Mouse (Mus musculus) kidney, adult 2 months (tissue): ENCODE measurements around the gene Alkbh4. TPM values are rescaled to one million over a fixed set of nuclear protein-coding genes. Genes with fewer than 3 reads are reported as not detected.
A peak's percentile ranks its signal among the peaks of the same experiment; 100 is the strongest.
"Not testable (repeated sequence)": the region's sequence is repeated elsewhere in the genome, so short reads cannot be mapped to it uniquely, and the experiment has no call there.

Source experiments
- DNase-seq: peaks from one replicate; pipeline ENCODE4 v3.0.0; 2021
- H3K27ac ChIP-seq: fragments of 200-500 bp; 2 replicates; pipeline ENCODE4 v1.5.1; 2012; ENCODE audit warnings: low read depth, low read length, control low read depth, inconsistent platforms; ENCODE audit not compliant: insufficient read depth
- H3K27me3 ChIP-seq: fragments of 200-500 bp; replicated peaks from 2 replicates; pipeline ENCODE4 v1.6.1; 2012; ENCODE audit warnings: mild to moderate bottlenecking, moderate library complexity, low read length, inconsistent platforms; ENCODE audit not compliant: control insufficient read depth, insufficient read depth
- H3K36me3 ChIP-seq: fragments of 200-500 bp; 2 replicates; pipeline ENCODE4 v1.6.1; 2012; ENCODE audit warnings: mild to moderate bottlenecking, moderate library complexity, low read length, inconsistent platforms; ENCODE audit not compliant: control insufficient read depth, insufficient read depth
- H3K4me1 ChIP-seq: fragments of 200-500 bp; 2 replicates; pipeline ENCODE4 v1.6.1; 2011; ENCODE audit warnings: low read length; ENCODE audit not compliant: control insufficient read depth, insufficient read depth
- H3K4me3 ChIP-seq: fragments of 200-500 bp; 2 replicates; pipeline ENCODE4 v1.5.1; 2011; ENCODE audit warnings: mild to moderate bottlenecking, low read depth, low read length, control low read depth; ENCODE audit not compliant: insufficient read depth
- CTCF ChIP-seq: fragments of 200-500 bp; conservative IDR thresholded peaks from 2 replicates; pipeline ENCODE4 v1.5.1; 2011; ENCODE audit warnings: low read depth, mild to moderate bottlenecking, control low read depth, low read length, moderate library complexity, mixed read lengths; ENCODE audit not compliant: insufficient read depth, insufficient read length
- POLR2A ChIP-seq: fragments of 200-500 bp; IDR thresholded peaks from one replicate; pipeline ENCODE4 v1.6.1; 2011; ENCODE audit warnings: low read depth, low read length, control low read depth
- WGBS: fragments of 180-500 bp; shearing (Covaris S2); methylation state at CpG from one replicate; pipeline ENCODE4 v1.1.7; 2018; 5-methylcytosine and 5-hydroxymethylcytosine counted together
- polyA plus RNA-seq: library from polyadenylated mRNA; depleted of rRNA; stranded (reverse); fragments of >200 nt; gene quantifications from 2 replicates; pipeline ENCODE4 v1.2.3, GENCODE M21; 2012

The Alkbh4 gene
- polyA plus RNA-seq, 1 experiment, result 11.1 TPM

DNA sequence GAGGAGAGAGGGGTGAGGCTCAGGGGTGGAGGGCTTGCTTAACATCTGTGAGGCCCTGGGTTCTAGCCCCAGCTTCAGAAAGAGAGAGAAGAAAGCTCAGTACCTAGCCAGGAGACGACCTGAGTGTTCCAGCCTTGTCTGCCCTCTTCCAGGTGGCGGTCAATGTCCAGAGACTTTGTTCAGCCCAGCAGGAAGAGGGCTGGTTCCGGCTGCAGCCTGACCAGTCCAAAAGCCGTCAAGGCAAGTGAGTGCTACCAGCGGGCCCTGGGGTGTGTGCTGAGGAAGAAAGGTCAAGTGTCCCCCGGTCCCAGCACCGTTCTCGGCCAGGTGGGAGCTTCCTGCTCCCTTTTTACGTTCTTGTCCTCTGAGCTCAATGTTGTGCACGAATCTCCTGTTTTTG is 37.4 kb upstream of the Alkbh4 start:
- H3K4me3 ChIP-seq, result no peak overlapping the region
- 55% methylated on average over 10 of the region's 10 CpGs for WGBS
- no peaks in the 10 kb centered on the region for H3K27me3 ChIP-seq
- TF ChIP-seq POLR2A (no peak), CTCF (no peak)
- peak; percentile 87 for DNase-seq
- H3K36me3 ChIP-seq, result no peaks in the 10 kb centered on the region
- H3K27ac ChIP-seq, result peak overlapping the region; percentile 27; the same call in 1 of the 2 replicates
- H3K4me1 ChIP-seq, result 0 out of 2 replicates have a peak, but pooled peaks cover 2% of the 10 kb centered on the region

DNA sequence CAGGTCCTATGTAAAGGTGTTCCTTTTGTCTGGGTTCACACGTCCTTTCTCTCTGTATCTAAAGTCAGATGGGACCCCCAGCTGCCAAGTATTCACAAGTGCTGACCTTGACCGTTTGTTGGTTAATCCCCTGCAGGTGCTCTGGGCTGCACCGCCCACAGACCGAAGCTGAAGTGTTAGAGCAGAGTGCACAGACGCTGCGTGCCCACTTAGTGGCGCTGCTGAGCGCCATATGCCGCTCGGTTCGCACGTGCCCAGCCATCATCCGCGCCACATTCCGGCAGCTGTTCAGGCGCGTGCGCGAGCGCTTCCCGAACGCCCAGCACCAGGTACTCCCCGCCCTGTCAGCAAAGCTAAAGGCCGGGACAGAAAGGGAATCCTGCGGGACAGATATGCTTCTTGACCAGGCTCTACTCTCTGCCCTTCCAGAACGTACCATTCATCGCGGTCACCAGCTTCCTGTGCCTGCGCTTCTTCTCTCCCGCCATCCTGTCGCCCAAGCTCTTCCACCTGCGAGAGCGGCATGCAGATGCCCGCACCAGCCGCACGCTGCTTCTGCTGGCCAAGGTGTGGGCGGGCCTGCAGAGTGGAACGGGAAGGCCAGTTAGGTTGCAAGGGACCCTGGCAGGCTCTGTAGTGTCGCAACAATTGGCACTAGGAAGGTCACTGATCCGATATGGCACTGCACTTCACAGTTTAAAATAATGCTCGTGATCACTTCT is 33.7 kb upstream of the Alkbh4 start:
- Histone ChIP-seq H3K4me1 (0 out of 2 replicates have a peak, but pooled peaks cover 2% of the 10 kb centered on the region), H3K27ac (no peak overlapping the region), H3K36me3 (no peaks in the 10 kb centered on the region), H3K4me3 (peak overlapping the region; percentile 23; the same call in 1 of the 2 replicates), H3K27me3 (no peaks in the 10 kb centered on the region)
- peak; percentile 72 for DNase-seq
- TF ChIP-seq POLR2A, result no peak
- peak; percentile 93 for TF ChIP-seq CTCF
- WGBS, result 15% methylated on average over 41 of the region's 41 CpGs

DNA sequence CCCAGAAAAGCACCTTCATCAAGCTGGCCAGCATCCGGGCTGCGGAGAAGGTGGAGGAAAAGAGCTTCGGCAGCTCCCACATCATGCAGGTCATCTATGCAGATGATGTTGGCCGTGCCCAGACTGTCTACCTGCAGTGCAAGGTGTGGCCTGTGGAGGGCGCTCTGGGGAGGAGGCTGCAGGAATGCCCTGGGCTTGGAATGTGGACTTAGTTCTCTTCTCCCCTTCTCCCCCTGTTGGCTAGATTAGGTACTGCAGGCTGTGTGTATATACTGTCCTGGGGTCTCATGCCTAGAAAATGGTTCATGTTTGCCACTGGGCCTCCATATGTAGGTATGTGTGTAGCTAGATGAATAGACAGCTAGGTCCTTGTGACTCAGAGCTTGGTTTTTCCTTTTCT is 31.4 kb upstream of the Alkbh4 start:
- 95% methylated on average over 5 of the region's 5 CpGs for WGBS
- Histone ChIP-seq H3K27me3 (no peaks in the 10 kb centered on the region), H3K4me3 (no peak overlapping the region)

GRCm38 (mm10) chr5:136108486-136108885 is 27.5 kb upstream of the Alkbh4 start:
- no peak for DNase-seq
- TF ChIP-seq POLR2A (no peak), CTCF (no peak)
- Histone ChIP-seq H3K27me3 (no peaks in the 10 kb centered on the region), H3K27ac (no peak overlapping the region), H3K4me1 (no peaks in the 10 kb centered on the region; the same call in 1 of the 2 replicates), H3K36me3 (no peaks in the 10 kb centered on the region), H3K4me3 (no peak overlapping the region)
- WGBS, result 56% methylated on average over 2 of the region's 2 CpGs

More for the DNA sequence above, 31.4 kb upstream of the Alkbh4 start:
- Histone ChIP-seq H3K27ac (no peak overlapping the region), H3K4me1 (no peaks in the 10 kb centered on the region; the same call in 1 of the 2 replicates), H3K36me3 (no peaks in the 10 kb centered on the region)
- DNase-seq, result no peak
- peak; percentile 25; the same call in 1 of the 2 replicates for TF ChIP-seq CTCF
- TF ChIP-seq POLR2A, result no peak

DNA sequence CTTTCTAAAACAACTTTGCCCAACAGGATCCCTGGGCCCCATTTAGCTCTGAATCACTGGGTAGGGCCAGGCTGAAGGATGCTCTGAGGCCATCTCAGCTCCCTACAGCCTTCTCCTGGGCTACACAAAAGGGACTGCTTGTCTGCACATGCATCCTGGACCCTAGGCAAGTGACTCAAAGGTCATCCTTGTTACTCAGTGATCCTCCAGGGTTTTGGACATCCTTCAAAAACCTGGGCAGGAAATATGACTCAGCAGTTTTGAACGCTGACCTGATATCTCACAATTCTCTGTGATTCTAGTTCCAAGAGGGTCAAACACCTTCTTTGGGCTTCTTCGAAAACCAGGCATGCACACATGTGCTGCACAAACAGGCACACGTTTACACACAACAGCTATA is 26.9 kb upstream of the Alkbh4 start:
- DNase-seq, result peak; percentile 46
- H3K27ac ChIP-seq, result no peak overlapping the region
- H3K4me1 ChIP-seq, result no peaks in the 10 kb centered on the region; the same call in 1 of the 2 replicates
- no peak overlapping the region for H3K4me3 ChIP-seq
- WGBS, result 59% methylated on average over 3 of the region's 3 CpGs
- H3K36me3 ChIP-seq, result no peaks in the 10 kb centered on the region
- no peaks in the 10 kb centered on the region for H3K27me3 ChIP-seq
- TF ChIP-seq POLR2A, result no peak
- no peak for TF ChIP-seq CTCF

DNA sequence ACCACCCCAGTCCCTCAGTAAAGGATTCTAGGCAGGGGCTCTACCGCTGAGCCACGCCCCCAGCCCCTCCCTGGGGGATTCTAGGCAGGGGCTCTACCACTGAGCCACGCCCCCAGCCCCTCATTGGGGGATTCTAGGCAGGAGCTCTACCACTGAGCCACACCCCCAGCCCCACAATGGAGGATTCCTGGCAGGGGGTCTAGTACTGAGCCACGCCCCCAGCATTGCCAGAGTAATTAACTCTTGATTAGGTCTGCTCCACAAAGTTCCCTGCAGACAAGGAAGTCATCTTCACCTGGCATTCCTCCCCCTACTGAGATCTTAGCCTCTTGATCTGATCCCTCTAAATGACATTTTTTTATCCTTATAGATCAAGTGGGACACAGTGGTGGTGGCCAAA is 22.4 kb upstream of the Alkbh4 start:
- H3K36me3 ChIP-seq, H3K4me3 ChIP-seq, H3K27ac ChIP-seq, H3K4me1 ChIP-seq, H3K27me3 ChIP-seq, DNase-seq: not testable (repeated sequence)
- 51% methylated on average over 4 of the region's 4 CpGs for WGBS

DNA sequence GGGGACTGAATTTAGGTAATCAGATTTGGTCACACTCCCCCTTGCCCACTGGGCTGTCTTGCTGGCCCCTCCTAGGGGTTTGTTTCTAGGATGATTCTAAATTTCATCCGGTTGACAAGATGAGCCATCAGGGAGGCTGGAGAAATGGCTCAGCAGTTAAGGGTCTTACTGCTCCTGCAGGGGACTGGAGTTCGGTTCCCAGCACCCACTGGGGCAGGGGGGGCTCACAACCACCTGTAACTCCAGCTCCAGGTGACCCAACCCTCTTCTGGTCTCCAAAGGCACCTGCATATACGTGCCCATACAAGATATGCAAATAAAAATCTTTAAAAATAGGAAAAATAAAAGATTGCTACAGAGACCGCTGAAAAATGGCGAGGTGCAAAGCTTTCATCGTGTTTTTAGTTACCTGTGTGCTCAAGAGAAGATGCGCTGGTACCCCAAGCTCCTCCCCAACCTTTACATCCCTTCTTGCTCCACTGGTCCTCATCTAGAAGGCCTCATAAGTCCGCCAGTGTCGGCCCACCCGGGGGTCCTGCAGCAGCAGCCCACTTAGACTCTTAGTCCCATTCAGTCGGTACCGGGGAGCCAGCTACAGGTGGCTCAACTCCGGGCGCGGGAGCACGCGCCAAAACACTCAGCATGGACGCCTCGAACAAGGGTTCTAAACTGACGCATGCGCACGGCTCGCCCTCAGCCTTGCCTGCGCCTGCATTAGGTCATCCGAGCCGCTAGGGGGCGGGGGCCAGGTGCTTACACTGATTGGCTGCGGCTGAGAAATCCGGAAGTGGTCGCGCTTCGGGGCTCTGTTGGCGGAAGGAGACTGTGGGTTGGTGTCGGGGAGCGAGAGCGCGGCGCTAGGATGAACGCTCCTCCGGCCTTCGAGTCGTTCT is 19.8 kb upstream of the Alkbh4 start, which contains the start of gene Polr2j:
TSS of gene Polr2j (plus strand) at position 741 of the 893 bp plus-strand sequence.
- TF ChIP-seq POLR2A (peak; percentile 80), CTCF (peak; percentile 88)
- peak; percentile 97 for DNase-seq
- no peaks in the 10 kb centered on the region for H3K36me3 ChIP-seq
- peak within 1 kb of the TSS; percentile 29; the same call in 1 of the 2 replicates for H3K27ac ChIP-seq
- WGBS, result 3% methylated on average over 42 of the region's 42 CpGs
- H3K4me1 ChIP-seq, result peaks cover 7% of the 10 kb centered on the region
- H3K4me3 ChIP-seq, result peak within 1 kb of the TSS; percentile 78
- no peaks in the 10 kb centered on the region for H3K27me3 ChIP-seq
